9 mouse cellular contexts compared by ENCODE assay signal in the genomic region with DNA sequence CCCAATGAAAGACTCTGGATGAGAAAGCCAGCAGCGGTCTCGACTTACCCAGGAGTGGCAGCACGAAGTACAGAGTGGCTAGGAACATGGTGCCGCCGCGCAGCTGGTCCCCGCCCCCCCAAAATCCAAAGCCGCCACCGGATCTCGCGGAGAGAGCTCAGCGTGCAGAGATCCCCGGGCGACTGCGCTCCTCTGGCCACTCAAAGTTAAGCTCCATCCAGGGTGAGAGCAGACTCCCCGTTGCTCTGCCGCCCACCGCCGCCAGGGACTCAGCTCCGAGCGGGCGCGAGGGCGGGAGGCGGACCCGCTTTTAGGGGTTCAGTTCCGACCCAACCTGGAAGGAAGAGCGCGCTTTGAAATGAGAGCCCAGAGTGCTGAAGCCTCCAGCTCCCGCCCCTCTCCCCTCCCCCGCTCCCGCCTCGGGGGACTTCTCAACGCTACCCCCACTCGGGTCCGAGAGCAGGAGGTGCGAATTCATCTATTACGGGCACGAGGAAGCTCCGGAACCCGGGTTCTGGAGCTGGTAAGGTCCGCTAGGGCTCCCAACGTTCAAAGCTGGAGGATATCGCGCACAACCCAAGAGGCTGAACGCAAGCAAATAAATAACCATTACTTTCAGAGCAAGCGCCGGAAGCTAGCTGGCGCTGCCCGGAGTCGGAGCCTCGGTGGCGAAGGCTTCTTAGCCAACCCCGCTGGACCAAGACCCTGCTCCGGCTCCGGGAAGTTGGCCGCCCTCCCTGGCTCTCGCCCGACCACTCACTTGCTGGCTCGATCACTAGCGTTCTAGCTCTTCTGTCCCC. TPM values are rescaled to one million over a fixed set of nuclear protein-coding genes. Genes with fewer than 3 reads are reported as not detected.
DNase-seq lines count a peak whose midpoint lies in the region; ATAC-seq and TF ChIP-seq lines count a peak whose summit lies in the region.
"Had no signal": no experiment of that assay in that cellular context is flagged by ENCODE, and none has a peak within 500 bp of the region (broad histone marks: within the 10 kb centered on the region; RNA-seq: fewer than 3 reads in every experiment).

No protein-coding gene starts in this region.

- no peaks in the 10 kb centered on the region for H3K36me3 ChIP-seq in intestine, embryonic 16.5 days (ENCODE audit: control insufficient read depth, insufficient read depth, low read length)
- no peaks in the 10 kb centered on the region for H3K36me3 ChIP-seq in small intestine, adult 2 months (ENCODE audit: control insufficient read depth, insufficient read depth, low read length)

- no peak overlapping the region for H3K27ac ChIP-seq in intestine, embryonic 16.5 days (ENCODE audit: low read length)
- no peak overlapping the region for H3K27ac ChIP-seq in small intestine, adult 2 months (ENCODE audit: insufficient read depth, low read depth, low read length)

- H3K4me2 ChIP-seq in intestine, embryonic 16.5 days (ENCODE audit: low read depth, low read length) = peak overlapping the region; percentile 77

- TF ChIP-seq CTCF in small intestine, adult 2 months (IDR thresholded peaks at IDR 0.05; ENCODE audit: extremely low read depth, insufficient read length, insufficient replicate concordance, low read depth, low read length) = no peak

- peak; percentile 34 for ATAC-seq in intestine, embryonic 16.5 days
- ATAC-seq in megakaryocyte-erythroid progenitor cell, adult 5-6 weeks (replicated peaks; ENCODE audit: low FRiP score, low TSS enrichment, poor library complexity, severe bottlenecking) = 0 out of 2 replicates have a peak, but pooled peaks have one; percentile 31

- H3K4me3 ChIP-seq in intestine, embryonic 16.5 days (ENCODE audit: low read length) = peak overlapping the region; percentile 50
- peak overlapping the region; percentile 52 for H3K4me3 ChIP-seq in small intestine, adult 2 months (ENCODE audit: low read depth, low read length)

- no peak for TF ChIP-seq POLR2A in small intestine, adult 2 months (IDR thresholded peaks at IDR 0.05; ENCODE audit: low read depth, low read length)

- peak overlapping the region; percentile 45 for H3K9ac ChIP-seq in intestine, embryonic 16.5 days (ENCODE audit: low read depth, low read length)

- DNase-seq in adrenal gland, adult (ENCODE audit: inconsistent age in 2 of 2, low spot score in 1 of 2) = peak; percentile 20 to 74
- DNase-seq in adrenal gland, adult 8-10 months = no peak
- DNase-seq in embryo, embryonic 11 days = peak; percentile 76
- DNase-seq in gastrocnemius, postnatal 4 days (ENCODE audit: low spot score in 2 of 2) = peak; percentile 46 to 61
- DNase-seq in left cerebral cortex, postnatal 36 days (ENCODE audit: low spot score in 2 of 2) = peak; percentile 45 to 50

- no peaks in the 10 kb centered on the region for H3K9me3 ChIP-seq in intestine, embryonic 16.5 days (ENCODE audit: control insufficient read depth, low read length)

- H3K27me3 ChIP-seq in intestine, embryonic 16.5 days (replicated peaks; ENCODE audit: control insufficient read depth, insufficient read depth, low read length) = peaks cover 7% of the 10 kb centered on the region
- H3K27me3 ChIP-seq in small intestine, adult 2 months (ENCODE audit: control insufficient read depth, insufficient read depth, low read length) = peaks cover 43% of the 10 kb centered on the region

- WGBS in intestine, embryonic 16.5 days = under 1% methylated on average over 61 of the region's 61 CpGs
- 2% methylated on average over 61 of the region's 61 CpGs for WGBS in small intestine, adult 2 months

- intact Hi-C loops in left cerebral cortex, postnatal 36 days (cut with DNase I) = loop anchor here (10.0 kb wide), 1 partner anchor 350 kb away; no protein-coding TSS in a partner anchor

- peaks cover 22% of the 10 kb centered on the region; the same call in 1 of the 2 replicates for H3K4me1 ChIP-seq in intestine, embryonic 16.5 days (ENCODE audit: control insufficient read depth, insufficient read depth, low read length)
- H3K4me1 ChIP-seq in small intestine, adult 2 months (ENCODE audit: control insufficient read depth, insufficient read depth, insufficient read length, low read length) = peaks cover 9% of the 10 kb centered on the region

RNA-seq across cellular contexts. Expression of a gene that starts 1.2 kb away (rescaled TPM):
- total RNA-seq in adrenal gland, adult 8-10 months (2022) = 1 to 10 TPM; 1.1 to 5.7 (median 3.3) TPM
- total RNA-seq in gastrocnemius, postnatal 4 days (2021) = 10 to 100 TPM; 12.5 to 13.9 TPM
- polyA plus RNA-seq in intestine, embryonic 16.5 days (2015; fragmentation: Nextera tagmentation; extraction: Ambion mirVana) = 12.9 and 13.3 TPM in 2 replicates
- 10 to 100 TPM; 33.5 to 36.6 TPM for total RNA-seq in left cerebral cortex, postnatal 36 days (2021)
- 1.2 and 3.2 TPM in 2 replicates for total RNA-seq in megakaryocyte-erythroid progenitor cell, adult 5-6 weeks (2014; fragmentation: Nextera tagmentation)
- not detected in 2 replicates for total RNA-seq in megakaryocyte-erythroid progenitor cell, adult 5-6 weeks (2017)
- polyA plus RNA-seq in small intestine, adult 2 months (2012; rRNA removed) = 0.58 and 1.5 TPM in 2 replicates

RNA-seq across cellular contexts. Expression of a gene that starts 57.3 kb away (rescaled TPM):
- total RNA-seq in adrenal gland, adult 8-10 months (2022) = not detected
- total RNA-seq in gastrocnemius, postnatal 4 days (2021) = not detected
- not detected in 2 replicates for polyA plus RNA-seq in intestine, embryonic 16.5 days (2015; fragmentation: Nextera tagmentation; extraction: Ambion mirVana)
- under 1 TPM in 1 of 2 experiments, not detected in 1; 0.32 TPM for total RNA-seq in left cerebral cortex, postnatal 36 days (2021)
- not detected in 2 replicates for total RNA-seq in megakaryocyte-erythroid progenitor cell, adult 5-6 weeks (2014; fragmentation: Nextera tagmentation)
- total RNA-seq in megakaryocyte-erythroid progenitor cell, adult 5-6 weeks (2017) = not detected in 2 replicates
- polyA plus RNA-seq in small intestine, adult 2 months (2012; rRNA removed) = not detected in 2 replicates
- polyA plus RNA-seq: large intestine, adult 2 months had no signal
